Mouse (Mus musculus) stomach, embryonic 15.5 days (tissue): ENCODE results near the gene Gar1. TPM values are rescaled to one million over a fixed set of nuclear protein-coding genes. Genes with fewer than 3 reads are reported as not detected.

Source experiments
- ATAC-seq: fragments of 200-750 bp; cut with Nextera tagmentation; 2 replicates; pipeline ENCODE4 v1.8.0; 2017; ENCODE audit warnings: low read depth, moderate number of reproducible peaks, moderate TSS enrichment; ENCODE audit not compliant: insufficient read depth, low FRiP score
- H3K27ac ChIP-seq: fragments of 300-500 bp; sonication (generic); 2 replicates; pipeline ENCODE4 v1.5.1; 2015; ENCODE audit warnings: mild to moderate bottlenecking, inconsistent platforms
- H3K27me3 ChIP-seq: fragments of 300-500 bp; sonication (generic); replicated peaks from 2 replicates; pipeline ENCODE4 v1.6.1; 2015; ENCODE audit warnings: inconsistent platforms
- H3K36me3 ChIP-seq: fragments of 300-500 bp; sonication (generic); 2 replicates; pipeline ENCODE4 v1.6.1; 2015; ENCODE audit warnings: inconsistent platforms
- H3K4me1 ChIP-seq: fragments of 300-500 bp; sonication (generic); 2 replicates; pipeline ENCODE4 v1.6.1; 2015; ENCODE audit warnings: inconsistent platforms
- H3K4me2 ChIP-seq: fragments of 300-500 bp; sonication (generic); 2 replicates; pipeline ENCODE4 v1.6.1; 2015; ENCODE audit warnings: mild to moderate bottlenecking, inconsistent platforms
- H3K4me3 ChIP-seq: fragments of 300-500 bp; sonication (generic); replicated peaks from 2 replicates; pipeline ENCODE4 v1.5.1; 2015; ENCODE audit warnings: inconsistent platforms
- H3K9ac ChIP-seq: fragments of 300-500 bp; sonication (generic); 2 replicates; pipeline ENCODE4 v1.6.1; 2015; ENCODE audit warnings: inconsistent platforms
- H3K9me3 ChIP-seq: fragments of 300-500 bp; sonication (generic); 2 replicates; pipeline ENCODE4 v1.6.1; 2016; ENCODE audit warnings: inconsistent platforms
- WGBS: fragments of 180-500 bp; shearing (Covaris S2); methylation state at CpG from one replicate; pipeline ENCODE4 v1.1.7; 2015; 5-methylcytosine and 5-hydroxymethylcytosine counted together
- polyA plus RNA-seq: library from polyadenylated mRNA; unstranded; fragments of >200 nt; fragmentation: Nextera tagmentation; extraction: Ambion mirVana; gene quantifications from 2 replicates; pipeline ENCODE4 v1.2.1, GENCODE M21; 2015

Gar1 gene
- polyA plus RNA-seq, 1 experiment from 2014 or later: 84.8 TPM

DNA sequence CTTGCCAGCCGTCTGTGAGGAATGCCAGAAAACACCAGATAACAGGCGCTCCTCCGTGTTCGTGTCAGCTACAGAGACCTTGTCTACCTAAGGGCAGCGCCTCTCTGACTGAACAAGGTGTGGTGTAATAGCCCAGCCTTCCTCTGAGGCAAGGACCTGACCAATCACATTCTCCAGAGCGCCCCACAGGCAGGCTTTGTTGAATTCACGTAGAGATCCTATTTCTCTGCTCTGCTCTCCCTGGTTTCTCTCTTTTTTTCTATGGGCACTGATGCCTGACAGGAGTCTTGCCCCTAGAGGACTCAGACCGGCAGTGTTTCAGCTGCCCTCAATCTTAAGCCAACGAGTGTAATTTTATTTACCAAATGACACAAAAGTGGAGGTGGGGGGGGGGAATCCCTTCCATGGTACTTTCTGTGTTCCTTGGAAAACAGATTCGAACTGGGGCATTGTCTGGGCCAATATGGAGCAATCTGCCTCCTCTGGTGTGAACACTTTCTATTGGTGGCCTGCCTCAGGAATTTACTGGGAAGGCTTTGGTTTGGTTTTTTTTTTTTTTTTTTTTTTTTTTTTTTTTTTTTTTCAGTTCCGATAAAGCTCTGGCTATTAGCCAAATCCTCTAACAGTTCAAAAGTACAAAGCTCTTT is 5.0 kb upstream of the Gar1 start:
- no peaks in the 10 kb centered on the region for H3K27me3 ChIP-seq
- H3K9me3 ChIP-seq: no peaks in the 10 kb centered on the region
- 0 out of 2 replicates have a peak, but pooled peaks cover 3% of the 10 kb centered on the region for H3K4me1 ChIP-seq
- no peaks in the 10 kb centered on the region for H3K36me3 ChIP-seq
- peak; percentile 77 for ATAC-seq
- H3K27ac ChIP-seq: peak overlapping the region; percentile 82
- H3K4me3 ChIP-seq: peak overlapping the region; percentile 24; the same call in 1 of the 2 replicates
- H3K4me2 ChIP-seq: peak overlapping the region; percentile 40
- no peak overlapping the region for H3K9ac ChIP-seq
- 16% methylated on average over 11 of the region's 11 CpGs for WGBS

GRCm38 (mm10) chr3:129835388-129835934 is 4.3 kb upstream of the Gar1 start, which contains the start of gene Cfi:
Gene Cfi, plus strand, starts transcription at chr3:129835884.
- Histone ChIP-seq H3K36me3 (no peaks in the 10 kb centered on the region), H3K4me2 (peak within 1 kb of the TSS; percentile 40), H3K9me3 (no peaks in the 10 kb centered on the region), H3K9ac (no peak within 1 kb of the TSS), H3K27me3 (no peaks in the 10 kb centered on the region), H3K4me3 (peak within 1 kb of the TSS; percentile 24; the same call in 1 of the 2 replicates), H3K27ac (peak within 1 kb of the TSS; percentile 82), H3K4me1 (0 out of 2 replicates have a peak, but pooled peaks cover 3% of the 10 kb centered on the region)
- ATAC-seq: 0 out of 2 replicates have a peak, but pooled peaks have one; percentile 12
- 47% methylated on average over 6 of the region's 6 CpGs for WGBS

DNA sequence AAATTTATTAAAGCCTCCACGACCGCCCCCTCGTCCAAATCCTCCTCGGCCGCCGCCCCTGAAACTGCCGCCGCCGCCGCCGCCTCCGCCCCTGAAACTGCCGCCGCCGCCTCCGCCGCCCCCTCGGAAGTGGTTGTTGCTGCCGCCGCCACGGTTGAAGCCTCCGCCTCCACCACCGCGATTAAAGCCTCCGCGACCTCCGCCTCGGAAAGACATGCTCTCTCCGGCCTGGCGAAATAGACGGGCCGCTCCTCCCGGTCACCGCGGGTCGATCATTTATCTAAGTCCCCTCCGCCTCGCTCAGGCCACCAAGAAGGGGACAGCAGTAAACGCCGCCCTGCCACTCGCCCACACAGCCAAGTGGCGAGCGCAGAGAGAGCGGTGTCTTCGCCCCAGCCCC is 570 bp downstream of the Gar1 start:
- ATAC-seq: 0 out of 2 replicates have a peak, but pooled peaks have one; percentile 4
- peak overlapping the region; percentile 98 for H3K4me3 ChIP-seq
- H3K36me3 ChIP-seq: peaks cover 6% of the 10 kb centered on the region; the same call in 1 of the 2 replicates
- WGBS: 0% methylated on average over 39 of the region's 45 CpGs
- peak overlapping the region; percentile 63 for H3K4me2 ChIP-seq
- H3K27ac ChIP-seq: peak overlapping the region; percentile 94
- peaks cover 9% of the 10 kb centered on the region; the same call in 1 of the 2 replicates for H3K4me1 ChIP-seq
- no peaks in the 10 kb centered on the region for H3K27me3 ChIP-seq
- no peaks in the 10 kb centered on the region for H3K9me3 ChIP-seq
- peak overlapping the region; percentile 86 for H3K9ac ChIP-seq

DNA sequence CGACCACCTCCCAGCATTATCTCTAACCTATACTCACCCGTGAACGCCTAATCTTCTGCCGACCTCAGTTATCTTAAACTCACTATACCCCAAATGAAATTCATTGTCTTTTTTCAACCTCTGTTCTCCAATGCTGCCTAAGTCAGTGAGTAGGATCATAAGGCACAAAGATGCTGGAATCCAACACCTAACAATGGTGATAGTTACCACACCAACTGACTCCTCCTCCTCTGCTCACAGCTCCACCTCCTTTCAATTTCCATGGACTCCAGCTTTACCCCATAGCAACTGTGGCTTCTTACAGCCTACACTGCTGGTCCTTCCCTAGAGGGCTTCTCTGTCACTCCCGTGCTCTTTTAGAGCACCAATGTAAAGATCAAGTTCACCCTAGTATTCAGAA is 3.5 kb downstream of the Gar1 start:
- Histone ChIP-seq H3K36me3 (peaks cover 14% of the 10 kb centered on the region), H3K27ac (no peak overlapping the region), H3K27me3 (no peaks in the 10 kb centered on the region), H3K4me3 (no peak overlapping the region), H3K9ac (no peak overlapping the region), H3K4me2 (no peak overlapping the region), H3K4me1 (peaks cover 7% of the 10 kb centered on the region; the same call in 1 of the 2 replicates), H3K9me3 (no peaks in the 10 kb centered on the region)
- no peak for ATAC-seq
- 82% methylated on average over 5 of the region's 5 CpGs for WGBS

GRCm38 (mm10) chr3:129826691-129827090 is 4.5 kb downstream of the Gar1 start:
- H3K4me1 ChIP-seq: peaks cover 7% of the 10 kb centered on the region; the same call in 1 of the 2 replicates
- H3K9ac ChIP-seq: no peak overlapping the region
- H3K9me3 ChIP-seq: no peaks in the 10 kb centered on the region
- 91% methylated on average over 10 of the region's 10 CpGs for WGBS
- H3K36me3 ChIP-seq: peaks cover 14% of the 10 kb centered on the region
- no peak overlapping the region for H3K27ac ChIP-seq
- H3K4me2 ChIP-seq: no peak overlapping the region
- ATAC-seq: no peak
- no peaks in the 10 kb centered on the region for H3K27me3 ChIP-seq
- no peak overlapping the region for H3K4me3 ChIP-seq

DNA sequence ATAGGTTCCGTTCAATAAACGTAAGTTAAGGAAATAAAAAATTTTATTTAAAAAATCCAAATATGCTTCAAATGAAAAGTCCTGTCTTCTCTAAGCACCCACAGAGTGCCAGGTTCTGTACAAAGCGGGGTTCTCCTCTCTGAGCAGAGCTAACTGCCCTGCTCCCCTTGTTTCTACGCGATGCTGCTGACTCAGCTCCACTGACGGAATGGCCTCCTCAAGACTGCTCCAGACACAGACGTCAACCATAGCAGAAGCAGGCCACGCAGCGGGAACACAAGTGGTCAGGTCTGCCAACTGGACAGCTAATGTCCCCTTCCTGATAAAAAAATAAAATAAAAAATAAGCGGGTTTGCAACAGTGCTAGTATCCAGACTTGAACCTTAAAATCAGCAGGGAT is 6.3 kb downstream of the Gar1 start:
- Histone ChIP-seq H3K4me2 (no peak overlapping the region), H3K9me3 (no peaks in the 10 kb centered on the region), H3K9ac (no peak overlapping the region), H3K4me3 (no peak overlapping the region), H3K36me3 (peaks cover 14% of the 10 kb centered on the region), H3K27me3 (no peaks in the 10 kb centered on the region), H3K4me1 (peaks cover 6% of the 10 kb centered on the region; the same call in 1 of the 2 replicates), H3K27ac (no peak overlapping the region)
- ATAC-seq: no peak
- 91% methylated on average over 10 of the region's 10 CpGs for WGBS

- Histone ChIP-seq H3K27me3 (no peaks in the 10 kb centered on the region), H3K27ac (no peak overlapping the region), H3K9ac (no peak overlapping the region), H3K4me1 (no peaks in the 10 kb centered on the region), H3K4me3 (no peak overlapping the region), H3K9me3 (no peaks in the 10 kb centered on the region), H3K36me3 (peaks cover 14% of the 10 kb centered on the region), H3K4me2 (no peak overlapping the region)
- ATAC-seq: no peak
- WGBS: 87% methylated on average over 4 of the region's 4 CpGs
Measured at GRCm38 (mm10) chr3:129824146-129824545, 7.0 kb downstream of the Gar1 start.

GRCm38 (mm10) chr3:129823293-129823692 is 7.9 kb downstream of the Gar1 start:
- no peaks in the 10 kb centered on the region for H3K4me1 ChIP-seq
- 0 out of 2 replicates have a peak, but pooled peaks have one; percentile 31 for ATAC-seq
- H3K4me3 ChIP-seq: no peak overlapping the region
- no peak overlapping the region for H3K4me2 ChIP-seq
- no peaks in the 10 kb centered on the region for H3K9me3 ChIP-seq
- H3K27me3 ChIP-seq: no peaks in the 10 kb centered on the region
- H3K9ac ChIP-seq: no peak overlapping the region
- peaks cover 14% of the 10 kb centered on the region for H3K36me3 ChIP-seq
- 51% methylated on average over 5 of the region's 5 CpGs for WGBS
- no peak overlapping the region for H3K27ac ChIP-seq

GRCm38 (mm10) chr3:129822206-129822775 is 8.9 kb downstream of the Gar1 start, which contains the start of gene Rrh:
Gene Rrh, minus strand, starts transcription at chr3:129822587.
- Histone ChIP-seq H3K36me3 (peaks cover 14% of the 10 kb centered on the region), H3K27ac (no peak within 1 kb of the TSS), H3K9ac (no peak within 1 kb of the TSS), H3K4me1 (no peaks in the 10 kb centered on the region), H3K4me3 (no peak within 1 kb of the TSS), H3K4me2 (no peak within 1 kb of the TSS), H3K27me3 (no peaks in the 10 kb centered on the region), H3K9me3 (no peaks in the 10 kb centered on the region)
- WGBS: 91% methylated on average over 11 of the region's 11 CpGs
- ATAC-seq: no peak

- no peak overlapping the region for H3K4me2 ChIP-seq
- no peaks in the 10 kb centered on the region for H3K27me3 ChIP-seq
- H3K4me3 ChIP-seq: no peak overlapping the region
- H3K36me3 ChIP-seq: peaks cover 12% of the 10 kb centered on the region
- no peaks in the 10 kb centered on the region for H3K4me1 ChIP-seq
- H3K9ac ChIP-seq: no peak overlapping the region
- no peaks in the 10 kb centered on the region for H3K9me3 ChIP-seq
- H3K27ac ChIP-seq: no peak overlapping the region
- ATAC-seq: no peak
- 77% methylated on average over 8 of the region's 8 CpGs for WGBS
Measured at GRCm38 (mm10) chr3:129821736-129822135, 9.5 kb downstream of the Gar1 start.

DNA sequence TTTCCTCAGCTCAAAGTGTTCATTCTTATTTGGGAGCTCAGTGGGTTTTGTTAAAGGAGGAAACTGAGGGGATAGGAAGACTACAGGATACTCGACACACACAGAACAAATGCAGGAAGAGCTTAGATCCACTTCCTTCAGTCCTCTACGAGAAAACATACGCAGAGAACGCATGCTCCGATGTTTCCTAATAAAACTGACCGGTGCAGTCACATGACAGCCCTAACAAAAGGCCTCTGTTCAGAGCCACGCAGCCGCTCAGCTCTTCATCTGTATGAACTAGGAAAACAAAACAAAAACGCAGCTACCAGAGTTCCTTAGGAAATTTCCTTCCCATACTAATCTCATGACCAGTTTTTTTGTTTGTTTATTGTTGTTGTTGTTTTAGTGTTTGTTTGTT is 10.3 kb downstream of the Gar1 start:
- Histone ChIP-seq H3K27ac (no peak overlapping the region), H3K36me3 (peaks cover 8% of the 10 kb centered on the region)

GRCm38 (mm10) chr3:129803765-129804164 is 27.4 kb downstream of the Gar1 start, which contains the start of gene Lrit3:
Gene Lrit3, minus strand, starts transcription at chr3:129804030.
- Histone ChIP-seq H3K4me2 (peak within 1 kb of the TSS; percentile 27; the same call in 1 of the 2 replicates), H3K9ac (no peak within 1 kb of the TSS), H3K9me3 (no peaks in the 10 kb centered on the region), H3K27ac (no peak within 1 kb of the TSS), H3K4me1 (no peaks in the 10 kb centered on the region), H3K27me3 (no peaks in the 10 kb centered on the region), H3K4me3 (no peak within 1 kb of the TSS), H3K36me3 (no peaks in the 10 kb centered on the region)
- no peak for ATAC-seq
- WGBS: 73% methylated on average over 10 of the region's 10 CpGs

More for the DNA sequence above, 10.3 kb downstream of the Gar1 start:
- no peak overlapping the region for H3K4me2 ChIP-seq
- H3K9ac ChIP-seq: no peak overlapping the region
- H3K4me3 ChIP-seq: no peak overlapping the region
- WGBS: 78% methylated on average over 9 of the region's 9 CpGs
- H3K27me3 ChIP-seq: no peaks in the 10 kb centered on the region
- no peaks in the 10 kb centered on the region for H3K4me1 ChIP-seq
- no peak for ATAC-seq
- H3K9me3 ChIP-seq: no peaks in the 10 kb centered on the region
